Mouse (Mus musculus) G1E (cell line): ENCODE measurements at regions not wholly inside any gene's neighbourhood (a gene's known extent, or its start where the extent isn't known, plus 50 kb on each side); places are given as distances from the start of the nearest gene placed in this dataset.

Experiments used
- CTCF ChIP-seq: IDR thresholded peaks from 2 replicates; pipeline ENCODE4 v1.5.1; 2012; ENCODE audit warnings: low read depth, low read length, inconsistent platforms, mixed read lengths
- GATA1 ChIP-seq: IDR thresholded peaks from 2 replicates; pipeline ENCODE4 v1.6.1; 2012; ENCODE audit warnings: borderline replicate concordance, low read length, inconsistent platforms, mixed read lengths
- TAL1 ChIP-seq: conservative IDR thresholded peaks from 2 replicates; pipeline ENCODE4 v1.6.1; 2012; ENCODE audit warnings: low read depth, low read length, inconsistent platforms, mixed read lengths

DNA sequence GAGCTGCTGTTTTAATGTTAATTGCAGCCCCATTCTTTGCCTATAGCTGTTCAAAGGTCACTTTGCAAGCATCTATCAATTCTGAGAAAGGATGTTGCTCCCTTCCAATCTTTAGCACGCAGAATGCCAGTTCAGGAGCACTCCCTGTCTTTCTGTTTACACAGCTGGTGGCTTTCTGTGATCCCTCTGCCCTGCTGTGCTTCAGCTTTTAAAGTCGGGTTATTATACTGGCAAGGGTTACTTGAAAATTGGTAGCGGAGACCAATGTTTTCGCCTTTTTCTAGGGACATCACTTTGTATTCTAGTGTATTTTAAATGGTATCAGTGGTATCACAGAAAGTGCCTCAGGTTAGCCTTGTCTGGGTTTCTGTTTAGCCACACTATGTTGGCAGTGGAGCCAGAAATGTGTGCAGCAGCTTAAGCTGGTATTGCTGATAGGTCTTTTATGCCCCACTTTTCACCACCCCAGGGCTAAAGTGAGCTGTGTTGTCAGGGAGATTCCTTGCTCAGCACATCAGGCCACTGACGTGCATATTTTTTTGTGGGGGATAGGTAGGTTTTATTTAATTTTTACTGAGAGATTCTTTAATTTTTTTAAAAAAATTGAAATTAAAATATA lies 243.0 kb upstream of the Pfkp start:
- TF ChIP-seq CTCF: no peak
- TF ChIP-seq TAL1: no peak
- TF ChIP-seq GATA1: no peak
